Mouse (Mus musculus): ENCODE results near the gene 9230112D13Rik. TPM values are rescaled to one million over a fixed set of nuclear protein-coding genes. Genes with fewer than 3 reads are reported as not detected.

9230112D13Rik gene
- total and polyA plus RNA-seq, 3 experiments = not detected

- TF ChIP-seq JUND (IDR thresholded peaks at IDR 0.05; ENCODE audit: low read depth, low read length) (no peak), POLR2AphosphoS5 (IDR thresholded peaks at IDR 0.05; ENCODE audit: borderline replicate concordance, low read depth, low read length) (no peak), POLR2AphosphoS2 (IDR thresholded peaks at IDR 0.05; ENCODE audit: low read length) (no peak), CHD1 (IDR thresholded peaks at IDR 0.05; ENCODE audit: low read depth, low read length) (no peak), ETS1 (IDR thresholded peaks at IDR 0.05; ENCODE audit: low read depth, low read length) (no peak), USF2 (IDR thresholded peaks at IDR 0.05; ENCODE audit: borderline replicate concordance in 1 of 2, insufficient read depth in 1 of 2, low read depth in 1 of 2, low read length in 2 of 2) (no peak), EP300 (IDR thresholded peaks at IDR 0.05; ENCODE audit: low read depth in 1 of 2, low read length in 2 of 2) (no peak), ZMIZ1 (IDR thresholded peaks at IDR 0.05; ENCODE audit: low read depth, low read length) (no peak), NRF1 (IDR thresholded peaks at IDR 0.05; ENCODE audit: insufficient read depth, low read depth, low read length, poor library complexity, severe bottlenecking) (no peak), MEF2A (IDR thresholded peaks at IDR 0.05; ENCODE audit: extremely low read depth, insufficient replicate concordance, low read depth, low read length, poor library complexity, severe bottlenecking) (no peak), GABPA (IDR thresholded peaks at IDR 0.05; ENCODE audit: low read depth, low read length) (no peak), KAT2A (conservative IDR thresholded peaks at IDR 0.05; ENCODE audit: low read depth, low read length) (no peak), ELF1 (IDR thresholded peaks at IDR 0.05; ENCODE audit: low read depth, low read length) (no peak), TCF12 (IDR thresholded peaks at IDR 0.05; ENCODE audit: low read depth, low read length) (no peak), CHD2 (IDR thresholded peaks at IDR 0.05; ENCODE audit: low read length) (no peak), MYB (IDR thresholded peaks at IDR 0.05; ENCODE audit: low read depth, low read length) (no peak)
- H3K79me2 ChIP-seq (ENCODE audit: control insufficient read depth, insufficient read depth, low read length, poor library complexity) = no peaks in the 10 kb centered on the region
- no peak overlapping the region for H3K9ac ChIP-seq (ENCODE audit: control insufficient read depth, low read depth, low read length, poor library complexity, severe bottlenecking)
- H3K27me3 ChIP-seq (ENCODE audit: control insufficient read depth in 1 of 2, insufficient read depth in 2 of 2, low read length in 2 of 2) = peaks cover 0 to 2% of the 10 kb centered on the region in 2 experiments; a peak in 1 of 4 replicates
- no peak overlapping the region for H3K27ac ChIP-seq (ENCODE audit: control insufficient read depth, low read depth, low read length)
- H3K4me1 ChIP-seq (ENCODE audit: control insufficient read depth in 1 of 2, insufficient read depth in 2 of 2, low read length in 2 of 2) = no peaks in the 10 kb centered on the region
- H3K36me3 ChIP-seq (ENCODE audit: control insufficient read depth in 1 of 2, insufficient read depth in 2 of 2, low read length in 2 of 2) = no peaks in the 10 kb centered on the region; a peak in 1 of 4 replicates
- no peak for DNase-seq (ENCODE audit: low read depth, low spot score)
- H3K4me3 ChIP-seq (ENCODE audit: control insufficient read depth in 1 of 2, insufficient read depth in 1 of 2, low read depth in 2 of 2, low read length in 2 of 2) = no peak overlapping the region
- no peaks in the 10 kb centered on the region for H3K9me3 ChIP-seq (replicated peaks; ENCODE audit: insufficient read depth, low read length)
Observed at GRCm38 (mm10) chr14:34552226-34552625, 29.6 kb upstream of the 9230112D13Rik start.

GRCm38 (mm10) chr14:34549004-34549671 is 26.5 kb upstream of the 9230112D13Rik start:
- peaks cover 0 to 3% of the 10 kb centered on the region in 2 experiments; a peak in 1 of 4 replicates for H3K27me3 ChIP-seq (ENCODE audit: control insufficient read depth in 1 of 2, insufficient read depth in 2 of 2, low read length in 2 of 2)
- TF ChIP-seq MAFK (IDR thresholded peaks at IDR 0.05; ENCODE audit: borderline replicate concordance, low read depth, low read length) (no peak), USF2 (IDR thresholded peaks at IDR 0.05; ENCODE audit: borderline replicate concordance in 1 of 2, insufficient read depth in 1 of 2, low read depth in 1 of 2, low read length in 2 of 2) (no peak), CHD2 (IDR thresholded peaks at IDR 0.05; ENCODE audit: low read length) (no peak), JUND (IDR thresholded peaks at IDR 0.05; ENCODE audit: low read depth, low read length) (no peak), TCF12 (IDR thresholded peaks at IDR 0.05; ENCODE audit: low read depth, low read length) (no peak), TAL1 (IDR thresholded peaks at IDR 0.05; ENCODE audit: low read length) (no peak), CHD1 (IDR thresholded peaks at IDR 0.05; ENCODE audit: low read depth, low read length) (no peak), KAT2A (conservative IDR thresholded peaks at IDR 0.05; ENCODE audit: low read depth, low read length) (no peak), MYC (IDR thresholded peaks at IDR 0.05; ENCODE audit: low read depth, low read length) (no peak), BHLHE40 (IDR thresholded peaks at IDR 0.05; ENCODE audit: borderline replicate concordance, low read depth, low read length) (no peak; the same call in 1 of the 2 replicates), NELFE (IDR thresholded peaks at IDR 0.05; ENCODE audit: low read depth, low read length) (no peak), UBTF (IDR thresholded peaks at IDR 0.05; ENCODE audit: borderline replicate concordance, insufficient read depth, low read depth, low read length) (0 out of 2 replicates have a peak, but pooled peaks have one; percentile 29), ETS1 (IDR thresholded peaks at IDR 0.05; ENCODE audit: low read depth, low read length) (no peak), MAX (IDR thresholded peaks at IDR 0.05; ENCODE audit: low read length) (no peak), GATA1 (IDR thresholded peaks at IDR 0.05; ENCODE audit: low read depth, low read length) (no peak; the same call in 1 of the 2 replicates), E2F4 (IDR thresholded peaks at IDR 0.05; ENCODE audit: borderline replicate concordance, low read depth, low read length) (no peak), MEF2A (IDR thresholded peaks at IDR 0.05; ENCODE audit: extremely low read depth, insufficient replicate concordance, low read depth, low read length, poor library complexity, severe bottlenecking) (no peak), TBP (IDR thresholded peaks at IDR 0.05; ENCODE audit: low read depth, low read length) (no peak), EP300 (IDR thresholded peaks at IDR 0.05; ENCODE audit: low read depth in 1 of 2, low read length in 2 of 2) (no peak), MYB (IDR thresholded peaks at IDR 0.05; ENCODE audit: low read depth, low read length) (no peak), RCOR1 (IDR thresholded peaks at IDR 0.05; ENCODE audit: low read depth, low read length) (no peak), POLR2AphosphoS2 (IDR thresholded peaks at IDR 0.05; ENCODE audit: low read length) (no peak)

More at GRCm38 (mm10) chr14:34549004-34549671, 26.5 kb upstream of the 9230112D13Rik start:
- Histone ChIP-seq H3K27ac (ENCODE audit: control insufficient read depth, low read depth, low read length) (no peak overlapping the region), H3K36me3 (ENCODE audit: control insufficient read depth in 1 of 2, insufficient read depth in 2 of 2, low read length in 2 of 2) (no peaks in the 10 kb centered on the region; a peak in 1 of 4 replicates), H3K79me2 (ENCODE audit: control insufficient read depth, insufficient read depth, low read length, poor library complexity) (no peaks in the 10 kb centered on the region), H3K4me3 (ENCODE audit: control insufficient read depth in 1 of 2, insufficient read depth in 1 of 2, low read depth in 2 of 2, low read length in 2 of 2) (peak overlapping the region; percentile 53 to 86), H3K4me1 (ENCODE audit: control insufficient read depth in 1 of 2, insufficient read depth in 2 of 2, low read length in 2 of 2) (no peaks in the 10 kb centered on the region), H3K9ac (ENCODE audit: control insufficient read depth, low read depth, low read length, poor library complexity, severe bottlenecking) (peak overlapping the region; percentile 74), H3K9me3 (replicated peaks; ENCODE audit: insufficient read depth, low read length) (no peaks in the 10 kb centered on the region)
- peak; percentile 84 for DNase-seq (ENCODE audit: low read depth, low spot score)
